Mouse (Mus musculus): Measurements from ENCODE around the gene Ccl25.

GRCm38 (mm10) chr8:4318124-4318523 lies 6.9 kb upstream of the Ccl25 start:
- TF ChIP-seq CTCF (IDR thresholded peaks at IDR 0.05; ENCODE audit: extremely low read depth, insufficient read depth, insufficient read length, insufficient replicate concordance) (no peak), POLR2A (IDR thresholded peaks at IDR 0.05; ENCODE audit: low read depth, low read length) (no peak)
